Mouse (Mus musculus): ENCODE results near the gene Glycam1.

DNA sequence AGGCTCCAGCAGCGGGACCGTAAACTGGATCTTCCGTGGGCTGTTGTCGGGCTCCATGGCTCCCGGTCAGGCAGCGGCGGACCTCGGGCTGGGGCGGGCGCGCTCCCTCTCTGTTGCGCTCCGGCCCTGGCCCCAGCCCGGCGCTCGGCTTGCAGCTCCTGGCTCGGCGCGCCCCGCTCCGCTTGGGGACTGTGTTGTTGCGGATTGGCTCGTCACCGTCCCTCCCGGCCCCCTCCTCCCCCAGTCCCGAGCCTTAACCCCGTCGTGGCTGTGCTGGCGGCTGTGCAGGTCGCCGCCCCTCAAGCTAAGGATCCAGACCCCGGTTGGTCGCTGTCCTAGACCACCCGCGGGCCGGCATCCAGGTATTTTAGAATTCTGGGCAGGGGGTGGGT, 27.1 kb downstream of the Glycam1 start, which contains the start of gene Ppp1r1a:
- TF ChIP-seq EP300 (IDR thresholded peaks at IDR 0.05; ENCODE audit: low read depth in 1 of 2, low read length in 2 of 2) (no peak), CTCF (IDR thresholded peaks at IDR 0.05 in 2 of 3, conservative IDR thresholded peaks at IDR 0.05 in 1 of 3; ENCODE audit: control insufficient read depth in 1 of 3, insufficient read depth in 1 of 3, low read depth in 2 of 3, low read length in 3 of 3, poor library complexity in 1 of 3, severe bottlenecking in 1 of 3) (no peak), POLR2A (IDR thresholded peaks at IDR 0.05; ENCODE audit: control insufficient read depth in 1 of 2, insufficient read depth in 1 of 2, low read depth in 1 of 2, low read length in 2 of 2, poor library complexity in 1 of 2) (no peak), ETS1 (IDR thresholded peaks at IDR 0.05; ENCODE audit: low read depth, low read length) (no peak), ZC3H11A (IDR thresholded peaks at IDR 0.05; ENCODE audit: low read depth, low read length) (no peak), MXI1 (IDR thresholded peaks at IDR 0.05; ENCODE audit: low read depth, low read length) (no peak), USF2 (IDR thresholded peaks at IDR 0.05; ENCODE audit: borderline replicate concordance in 1 of 2, insufficient read depth in 1 of 2, low read depth in 1 of 2, low read length in 2 of 2) (no peak), GATA1 (IDR thresholded peaks at IDR 0.05; ENCODE audit: low read depth, low read length) (no peak), POLR2AphosphoS5 (IDR thresholded peaks at IDR 0.05; ENCODE audit: borderline replicate concordance, low read depth, low read length) (no peak)

All from MEL (cell line).